Mouse (Mus musculus): ENCODE measurements at regions not wholly inside any gene's neighbourhood (a gene's known extent, or its start where the extent isn't known, plus 50 kb on each side); places are given as distances from the start of the nearest gene placed in this dataset.

- TF ChIP-seq CTCF (IDR thresholded peaks at IDR 0.05; ENCODE audit: low read depth, low read length) (no peak), POLR2A (IDR thresholded peaks at IDR 0.05; ENCODE audit: insufficient read depth, low read length) (no peak), EP300 (IDR thresholded peaks at IDR 0.05; ENCODE audit: insufficient read depth, low read depth, low read length) (no peak)
These were observed 891.7 kb downstream of the Zfp704 start for GRCm38 (mm10) chr3:8718206-8718605.

All from ES-Bruce4 (cell line).